Mouse (Mus musculus): Measurements from ENCODE around the gene Gng8.

DNA sequence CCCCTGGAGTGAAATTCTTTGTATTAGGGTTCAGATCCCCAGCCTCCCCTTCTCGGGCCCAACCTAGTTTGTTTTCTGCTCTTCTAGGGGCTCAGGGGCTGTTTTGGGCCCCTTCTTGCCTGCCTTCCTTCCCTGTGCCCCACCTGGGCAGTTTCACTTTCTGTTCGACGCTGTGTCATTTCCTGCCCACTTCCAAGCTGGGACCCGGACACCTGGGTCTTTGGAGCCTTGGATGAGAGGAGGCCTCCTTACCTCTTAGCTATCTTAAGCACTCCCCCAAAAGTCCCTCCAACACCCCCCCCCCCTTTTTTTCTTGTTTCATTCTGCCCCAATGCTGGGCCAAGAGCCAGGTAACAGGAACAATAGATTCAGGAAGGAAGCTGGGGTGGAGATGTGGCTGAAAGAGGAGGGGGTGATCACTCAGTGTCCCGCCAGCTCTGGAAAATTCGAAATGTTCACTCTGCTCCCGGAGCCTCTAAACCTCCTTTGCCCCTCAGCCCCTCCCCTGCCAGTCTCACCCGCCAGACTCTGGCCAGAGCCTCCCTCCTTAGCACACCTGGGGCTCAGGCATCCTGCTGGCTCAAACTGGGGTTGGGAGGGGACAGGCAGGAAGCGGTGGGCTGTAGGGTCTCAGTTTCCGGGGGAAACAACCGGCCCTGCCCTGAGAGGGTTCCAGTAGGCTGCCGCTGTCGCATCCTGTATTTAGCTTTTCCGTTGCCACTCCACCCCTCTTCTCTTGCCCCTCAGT is 46.3 kb upstream of the Gng8 start:
- TF ChIP-seq CTCF (conservative IDR thresholded peaks at IDR 0.05; ENCODE audit: low read length) = no peak
- no peak for TF ChIP-seq POU5F1 (IDR thresholded peaks at IDR 0.05; ENCODE audit: borderline replicate concordance, low read length)
- TF ChIP-seq NANOG (IDR thresholded peaks at IDR 0.05; ENCODE audit: borderline replicate concordance, low read length) = no peak

All from E14TG2a.4 (cell line).